Comparison of ENCODE assay signal across 25 mouse cellular contexts in the genomic region with DNA sequence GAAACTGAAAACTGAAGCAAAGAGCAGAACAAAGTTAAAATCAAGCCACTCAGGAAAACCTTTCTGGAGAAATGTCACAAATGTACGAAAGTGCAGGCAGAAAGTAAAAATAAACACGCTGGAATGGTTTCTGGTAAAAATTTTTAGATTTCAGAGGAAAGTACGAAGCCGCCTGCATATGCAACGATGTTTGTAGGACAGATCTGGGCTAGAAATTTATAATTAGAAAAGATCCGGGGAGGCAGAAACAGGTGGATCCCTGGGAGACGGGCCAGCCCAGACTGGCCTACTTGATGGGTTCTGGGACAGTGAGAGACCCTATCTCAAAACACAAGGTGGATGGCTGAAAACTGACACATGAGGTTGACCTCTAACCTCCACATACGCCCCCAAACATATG.
DNase-seq lines count a peak whose midpoint lies in the region; ATAC-seq and TF ChIP-seq lines count a peak whose summit lies in the region.
"Had no signal": no experiment of that assay in that cellular context is flagged by ENCODE, and none has a peak within 500 bp of the region (broad histone marks: within the 10 kb centered on the region; RNA-seq: fewer than 3 reads in every experiment).

No protein-coding gene starts in this region.

- DNase-seq in embryonic facial prominence, embryonic 10.5 days (ENCODE audit: low spot score): no peak
- no peak for DNase-seq in kidney, adult 2 months
- DNase-seq in spleen, adult 2 months (ENCODE audit: low read depth in 1 of 2, low spot score in 2 of 2): no peak
- no peak for DNase-seq in spleen, postnatal 4 days (ENCODE audit: low spot score in 2 of 2)
- DNase-seq in telencephalon, adult 2 months (ENCODE audit: low read depth, low spot score): peak; percentile 45
- DNase-seq: cerebellum, adult 11 months; cerebellum, adult 9-11 months; liver, postnatal 0 days; right cerebral cortex, postnatal 14 days; spleen, adult 18-20 months had no signal

- no peak for ATAC-seq in embryonic facial prominence, embryonic 12.5 days (ENCODE audit: insufficient number of reproducible peaks, insufficient read depth, low FRiP score, low TSS enrichment)
- ATAC-seq in kidney, embryonic 16.5 days (ENCODE audit: low FRiP score, low TSS enrichment): no peak
- ATAC-seq in hindbrain, embryonic 16.5 days: no peak
- ATAC-seq: activated CD4-positive, CD25-positive, alpha-beta regulatory T cell, adult 4 months; forebrain, embryonic 15.5 days; liver, embryonic 12.5 days; liver, postnatal 0 days had no signal

- H3K36me3 ChIP-seq in embryonic facial prominence, embryonic 12.5 days: no peaks in the 10 kb centered on the region
- H3K36me3 ChIP-seq in embryonic facial prominence, embryonic 10.5 days (replicated peaks): no peaks in the 10 kb centered on the region
- H3K36me3 ChIP-seq in kidney, adult 2 months (ENCODE audit: control insufficient read depth, insufficient read depth, low read length): no peaks in the 10 kb centered on the region
- no peaks in the 10 kb centered on the region for H3K36me3 ChIP-seq in kidney, embryonic 16.5 days (ENCODE audit: insufficient read depth, low read length)
- no peaks in the 10 kb centered on the region for H3K36me3 ChIP-seq in spleen, adult 2 months (ENCODE audit: control insufficient read depth, insufficient read depth, low read length)
- H3K36me3 ChIP-seq in hindbrain, embryonic 16.5 days (ENCODE audit: control insufficient read depth, insufficient read depth, low read length): no peaks in the 10 kb centered on the region
- H3K36me3 ChIP-seq: forebrain, embryonic 15.5 days; heart, embryonic 13.5 days; hindbrain, embryonic 10.5 days; hindbrain, embryonic 15.5 days; limb, embryonic 12.5 days; liver, embryonic 12.5 days; midbrain, embryonic 12.5 days; neural tube, embryonic 13.5 days had no signal

- no peak for TF ChIP-seq POLR2A in kidney, adult 2 months (IDR thresholded peaks at IDR 0.05; ENCODE audit: low read depth, low read length)
- no peak for TF ChIP-seq POLR2A in spleen, adult 2 months (IDR thresholded peaks at IDR 0.05; ENCODE audit: low read depth, low read length)

- H3K9ac ChIP-seq in embryonic facial prominence, embryonic 12.5 days: no peak overlapping the region
- no peak overlapping the region for H3K9ac ChIP-seq in kidney, embryonic 16.5 days (replicated peaks; ENCODE audit: low read length)
- no peak overlapping the region for H3K9ac ChIP-seq in hindbrain, embryonic 16.5 days (ENCODE audit: low read depth, low read length)
- H3K9ac ChIP-seq: forebrain, embryonic 15.5 days; heart, embryonic 13.5 days; hindbrain, embryonic 15.5 days; limb, embryonic 12.5 days; liver, embryonic 12.5 days; liver, postnatal 0 days; midbrain, embryonic 12.5 days; neural tube, embryonic 13.5 days had no signal

- no peak overlapping the region for H3K4me3 ChIP-seq in embryonic facial prominence, embryonic 12.5 days
- H3K4me3 ChIP-seq in embryonic facial prominence, embryonic 10.5 days: no peak overlapping the region
- H3K4me3 ChIP-seq in kidney, adult 2 months (ENCODE audit: insufficient read depth, low read depth, low read length): no peak overlapping the region
- no peak overlapping the region for H3K4me3 ChIP-seq in kidney, embryonic 16.5 days (ENCODE audit: low read length)
- no peak overlapping the region for H3K4me3 ChIP-seq in spleen, adult 2 months (ENCODE audit: extremely low read depth, insufficient read depth, insufficient read length)
- no peak overlapping the region for H3K4me3 ChIP-seq in hindbrain, embryonic 16.5 days (ENCODE audit: low read length)
- H3K4me3 ChIP-seq: forebrain, embryonic 15.5 days; heart, embryonic 13.5 days; hindbrain, embryonic 10.5 days; hindbrain, embryonic 15.5 days; limb, embryonic 12.5 days; liver, embryonic 12.5 days; midbrain, embryonic 12.5 days; neural tube, embryonic 13.5 days had no signal

- 0 out of 2 replicates have a peak overlapping the region, but pooled peaks have one; percentile 18 for H3K27ac ChIP-seq in embryonic facial prominence, embryonic 12.5 days
- H3K27ac ChIP-seq in embryonic facial prominence, embryonic 10.5 days (replicated peaks): no peak overlapping the region
- peak overlapping the region; percentile 70 for H3K27ac ChIP-seq in kidney, adult 2 months (ENCODE audit: insufficient read depth, low read depth, low read length)
- H3K27ac ChIP-seq in kidney, embryonic 16.5 days (ENCODE audit: low read length): no peak overlapping the region
- H3K27ac ChIP-seq in spleen, adult 2 months (ENCODE audit: insufficient read depth, low read length): peak overlapping the region; percentile 53; the same call in 1 of the 2 replicates
- no peak overlapping the region for H3K27ac ChIP-seq in hindbrain, embryonic 16.5 days (ENCODE audit: low read depth, low read length)
- H3K27ac ChIP-seq: forebrain, embryonic 15.5 days; heart, embryonic 13.5 days; hindbrain, embryonic 10.5 days; hindbrain, embryonic 15.5 days; kidney, postnatal 0 days; limb, embryonic 12.5 days; liver, embryonic 12.5 days; midbrain, embryonic 12.5 days; neural tube, embryonic 13.5 days had no signal

- no peaks in the 10 kb centered on the region for H3K27me3 ChIP-seq in embryonic facial prominence, embryonic 12.5 days
- H3K27me3 ChIP-seq in embryonic facial prominence, embryonic 10.5 days (replicated peaks; ENCODE audit: low read depth, poor library complexity, severe bottlenecking): no peaks in the 10 kb centered on the region
- H3K27me3 ChIP-seq in kidney, adult 2 months (replicated peaks; ENCODE audit: control insufficient read depth, insufficient read depth, low read length): no peaks in the 10 kb centered on the region
- H3K27me3 ChIP-seq in kidney, embryonic 16.5 days (ENCODE audit: insufficient read depth, low read length): no peaks in the 10 kb centered on the region
- H3K27me3 ChIP-seq in spleen, adult 2 months (ENCODE audit: control insufficient read depth, insufficient read depth, low read length): no peaks in the 10 kb centered on the region
- H3K27me3 ChIP-seq in hindbrain, embryonic 16.5 days (replicated peaks; ENCODE audit: control insufficient read depth, insufficient read depth, low read length): no peaks in the 10 kb centered on the region
- H3K27me3 ChIP-seq: CH12.LX; forebrain, embryonic 15.5 days; heart, embryonic 13.5 days; hindbrain, embryonic 15.5 days; limb, embryonic 12.5 days; liver, embryonic 12.5 days; megakaryocyte, embryonic 14.5 days; midbrain, embryonic 12.5 days; neural tube, embryonic 13.5 days had no signal

- no peak for TF ChIP-seq CTCF in kidney, adult 2 months (conservative IDR thresholded peaks at IDR 0.05; ENCODE audit: insufficient read depth, insufficient read length, low read depth, low read length)
- no peak for TF ChIP-seq CTCF in spleen, adult 2 months (IDR thresholded peaks at IDR 0.05; ENCODE audit: extremely low read depth, insufficient read depth, insufficient read length, insufficient replicate concordance)

- H3K9me3 ChIP-seq in embryonic facial prominence, embryonic 12.5 days: no peaks in the 10 kb centered on the region
- H3K9me3 ChIP-seq in embryonic facial prominence, embryonic 10.5 days: 0 out of 2 replicates have a peak, but pooled peaks cover 3% of the 10 kb centered on the region
- H3K9me3 ChIP-seq in kidney, embryonic 16.5 days (ENCODE audit: low read length): no peaks in the 10 kb centered on the region
- no peaks in the 10 kb centered on the region; the same call in 1 of the 2 replicates for H3K9me3 ChIP-seq in hindbrain, embryonic 16.5 days (ENCODE audit: control insufficient read depth, low read length)
- H3K9me3 ChIP-seq: forebrain, embryonic 15.5 days; heart, embryonic 13.5 days; hindbrain, embryonic 15.5 days; limb, embryonic 12.5 days; liver, embryonic 12.5 days; midbrain, embryonic 12.5 days; neural tube, embryonic 13.5 days had no signal

- peaks cover 45% of the 10 kb centered on the region for H3K4me1 ChIP-seq in embryonic facial prominence, embryonic 12.5 days
- H3K4me1 ChIP-seq in embryonic facial prominence, embryonic 10.5 days: peaks cover 41% of the 10 kb centered on the region
- peaks cover 30% of the 10 kb centered on the region for H3K4me1 ChIP-seq in kidney, adult 2 months (ENCODE audit: control insufficient read depth, insufficient read depth, low read length)
- peaks cover 27% of the 10 kb centered on the region for H3K4me1 ChIP-seq in kidney, embryonic 16.5 days (ENCODE audit: insufficient read depth, low read length)
- peaks cover 15% of the 10 kb centered on the region; the same call in 1 of the 2 replicates for H3K4me1 ChIP-seq in spleen, adult 2 months (ENCODE audit: control insufficient read depth, insufficient read depth, insufficient read length)
- no peaks in the 10 kb centered on the region; the same call in 1 of the 2 replicates for H3K4me1 ChIP-seq in hindbrain, embryonic 16.5 days (ENCODE audit: control insufficient read depth, insufficient read depth, low read depth, low read length)
- H3K4me1 ChIP-seq: forebrain, embryonic 15.5 days; hindbrain, embryonic 15.5 days; midbrain, embryonic 12.5 days had no signal

- no peak overlapping the region for H3K4me2 ChIP-seq in embryonic facial prominence, embryonic 12.5 days (replicated peaks)
- no peak overlapping the region for H3K4me2 ChIP-seq in kidney, embryonic 16.5 days (replicated peaks; ENCODE audit: low read depth, low read length)
- H3K4me2 ChIP-seq in hindbrain, embryonic 16.5 days (ENCODE audit: low read length): no peak overlapping the region
- H3K4me2 ChIP-seq: forebrain, embryonic 15.5 days; heart, embryonic 13.5 days; hindbrain, embryonic 15.5 days; limb, embryonic 12.5 days; liver, embryonic 12.5 days; midbrain, embryonic 12.5 days; neural tube, embryonic 13.5 days had no signal

- WGBS in embryonic facial prominence, embryonic 12.5 days: 84% methylated on average over 8 of the region's 8 CpGs
- WGBS in embryonic facial prominence, embryonic 10.5 days: 89% methylated on average over 8 of the region's 8 CpGs
- WGBS in kidney, adult 2 months: 89% methylated on average over 8 of the region's 8 CpGs
- WGBS in kidney, embryonic 16.5 days: 91% methylated on average over 8 of the region's 8 CpGs
- 87% methylated on average over 8 of the region's 8 CpGs for WGBS in spleen, adult 2 months
- 87% methylated on average over 8 of the region's 8 CpGs for WGBS in hindbrain, embryonic 16.5 days

Comparison
In these comparisons a context has a peak if more than half of its experiments do, and no peak if none do; other contexts are left out.
1. H3K27ac ChIP-seq: peak in embryonic facial prominence, embryonic 12.5 days (single experiment), kidney, adult 2 months (single experiment) and spleen, adult 2 months (single experiment); none in embryonic facial prominence, embryonic 10.5 days (single experiment), kidney, embryonic 16.5 days (single experiment) and hindbrain, embryonic 16.5 days (single experiment).